Mouse (Mus musculus) left cerebral cortex, postnatal 36 days (tissue): ENCODE results near the gene Wdr3. TPM values are rescaled to one million over a fixed set of nuclear protein-coding genes. Genes with fewer than 3 reads are reported as not detected.

Experiments
- total RNA-seq, 2 experiments: library from RNA; stranded (reverse); gene quantifications; 2 replicates each; pipeline ENCODE4 v1.2.3; 2021

Gene Wdr3
- total RNA-seq, 2 experiments from 2014 or later, result 17.6 to 22.7 TPM

Other genes with a start within 250 kb of the Wdr3 start
- 10 to 100 TPM; 35.9 to 36.7 TPM for gene Gdap2, start within 50 bp of the Wdr3 start, total RNA-seq